Mouse (Mus musculus) limb, embryonic 10.5 days (tissue): ENCODE measurements around the gene Olfr456. TPM values are rescaled to one million over a fixed set of nuclear protein-coding genes. Genes with fewer than 3 reads are reported as not detected.
"Not testable (repeated sequence)": the region's sequence is repeated elsewhere in the genome, so short reads cannot be mapped to it uniquely, and the experiment has no call there.

Experiments used
- DNase-seq: peaks from one replicate; pipeline ENCODE4 v3.0.0-alpha.2; 2017; ENCODE audit warnings: low spot score
- H3K27ac ChIP-seq: fragments of 300-500 bp; sonication (generic); 2 replicates; pipeline ENCODE4 v1.5.1; 2016; ENCODE audit warnings: mild to moderate bottlenecking
- H3K27me3 ChIP-seq: fragments of 300-500 bp; sonication (generic); 2 replicates; pipeline ENCODE4 v1.6.1; 2016; ENCODE audit warnings: low read depth, mild to moderate bottlenecking; ENCODE audit not compliant: poor library complexity, severe bottlenecking
- H3K36me3 ChIP-seq: fragments of 300-500 bp; sonication (generic); 2 replicates; pipeline ENCODE4 v1.6.1; 2016; ENCODE audit warnings: mild to moderate bottlenecking, moderate library complexity
- H3K4me1 ChIP-seq: fragments of 300-500 bp; sonication (generic); 2 replicates; pipeline ENCODE4 v1.6.1; 2016
- H3K4me3 ChIP-seq: fragments of 300-500 bp; sonication (generic); 2 replicates; pipeline ENCODE4 v1.5.1; 2016; ENCODE audit warnings: mild to moderate bottlenecking, moderate library complexity
- H3K9me3 ChIP-seq: fragments of 300-500 bp; sonication (generic); replicated peaks from 2 replicates; pipeline ENCODE4 v1.6.1; 2016; ENCODE audit warnings: mild to moderate bottlenecking
- WGBS: fragments of 180-500 bp; shearing (Covaris S2); methylation state at CpG from one replicate; pipeline ENCODE4 v1.1.7; 2016; 5-methylcytosine and 5-hydroxymethylcytosine counted together
- polyA plus RNA-seq: library from polyadenylated mRNA; unstranded; fragments of >200 nt; fragmentation: Nextera tagmentation; extraction: Ambion mirVana; gene quantifications from 2 replicates; pipeline ENCODE4 v1.2.1, GENCODE M21; 2016

The Olfr456 gene
- 0.18 TPM in 1 of 2 replicates, not detected in the other for polyA plus RNA-seq

- H3K27me3 ChIP-seq = no peaks in the 10 kb centered on the region
- H3K36me3 ChIP-seq = no peaks in the 10 kb centered on the region
- H3K27ac ChIP-seq = no peak within 1 kb of the TSS
- H3K4me3 ChIP-seq = no peak within 1 kb of the TSS
- DNase-seq = no peak
- no peaks in the 10 kb centered on the region for H3K4me1 ChIP-seq
- WGBS = 97% methylated on average over 1 of the region's 1 CpGs
- no peaks in the 10 kb centered on the region for H3K9me3 ChIP-seq
Measured at GRCm38 (mm10) chr6:42487114-42487513, at the start of gene Olfr456. Gene Olfr456 (minus strand): TSS chr6:42487214.

- no peaks in the 10 kb centered on the region for H3K4me1 ChIP-seq
- no peaks in the 10 kb centered on the region for H3K9me3 ChIP-seq
- no peak overlapping the region for H3K27ac ChIP-seq
- no peak for DNase-seq
- WGBS = 74% methylated on average over 1 of the region's 1 CpGs
- H3K4me3 ChIP-seq = no peak overlapping the region
- H3K36me3 ChIP-seq = no peaks in the 10 kb centered on the region
- H3K27me3 ChIP-seq = no peaks in the 10 kb centered on the region
Measured at GRCm38 (mm10) chr6:42513461-42513860, 26.4 kb upstream of the Olfr456 start.

- H3K36me3 ChIP-seq = no peaks in the 10 kb centered on the region
- H3K27ac ChIP-seq = no peak overlapping the region
Measured at GRCm38 (mm10) chr6:42509311-42509710, 22.3 kb upstream of the Olfr456 start.

GRCm38 (mm10) chr6:42503478-42503877 lies 16.5 kb upstream of the Olfr456 start:
- 96% methylated on average over 2 of the region's 2 CpGs for WGBS
- DNase-seq = no peak
- no peak overlapping the region for H3K27ac ChIP-seq
- no peaks in the 10 kb centered on the region for H3K9me3 ChIP-seq
- no peaks in the 10 kb centered on the region for H3K4me1 ChIP-seq
- no peak overlapping the region for H3K4me3 ChIP-seq
- no peaks in the 10 kb centered on the region for H3K27me3 ChIP-seq
- H3K36me3 ChIP-seq = no peaks in the 10 kb centered on the region

More at GRCm38 (mm10) chr6:42509311-42509710, 22.3 kb upstream of the Olfr456 start:
- Histone ChIP-seq H3K27me3 (no peaks in the 10 kb centered on the region), H3K4me3 (no peak overlapping the region), H3K9me3 (no peaks in the 10 kb centered on the region), H3K4me1 (no peaks in the 10 kb centered on the region)
- DNase-seq = no peak

GRCm38 (mm10) chr6:42489731-42490130 lies 2.7 kb upstream of the Olfr456 start:
- Histone ChIP-seq H3K9me3 (no peaks in the 10 kb centered on the region), H3K36me3 (no peaks in the 10 kb centered on the region), H3K4me3 (no peak overlapping the region), H3K4me1 (no peaks in the 10 kb centered on the region), H3K27ac (no peak overlapping the region), H3K27me3 (no peaks in the 10 kb centered on the region)
- DNase-seq = no peak
- 75% methylated on average over 1 of the region's 1 CpGs for WGBS

- Histone ChIP-seq H3K4me1 (no peaks in the 10 kb centered on the region), H3K27me3 (no peaks in the 10 kb centered on the region), H3K36me3 (no peaks in the 10 kb centered on the region), H3K4me3 (no peak overlapping the region), H3K9me3 (no peaks in the 10 kb centered on the region), H3K27ac (no peak overlapping the region)
- DNase-seq = no peak
Measured at GRCm38 (mm10) chr6:42484633-42485032, 2.4 kb downstream of the Olfr456 start.

- H3K9me3 ChIP-seq = no peaks in the 10 kb centered on the region
- no peak within 1 kb of the TSS for H3K27ac ChIP-seq
- 76% methylated on average over 1 of the region's 1 CpGs for WGBS
Measured at GRCm38 (mm10) chr6:42476235-42476634, 10.8 kb downstream of the Olfr456 start, which contains the start of gene Olfr457. Gene Olfr457 (minus strand): TSS chr6:42476335.

GRCm38 (mm10) chr6:42471298-42471697 lies 15.7 kb downstream of the Olfr456 start:
- DNase-seq, H3K9me3 ChIP-seq: not testable (repeated sequence)

More at GRCm38 (mm10) chr6:42476235-42476634, 10.8 kb downstream of the Olfr456 start, which contains the start of gene Olfr457:
- no peaks in the 10 kb centered on the region for H3K4me1 ChIP-seq
- no peaks in the 10 kb centered on the region for H3K27me3 ChIP-seq
- H3K36me3 ChIP-seq = no peaks in the 10 kb centered on the region
- no peak within 1 kb of the TSS for H3K4me3 ChIP-seq
- DNase-seq = no peak

GRCm38 (mm10) chr6:42470542-42470941 lies 16.5 kb downstream of the Olfr456 start:
- Histone ChIP-seq H3K27ac (no peak overlapping the region), H3K4me1 (no peaks in the 10 kb centered on the region), H3K36me3 (no peaks in the 10 kb centered on the region), H3K9me3 (no peaks in the 10 kb centered on the region), H3K4me3 (no peak overlapping the region), H3K27me3 (no peaks in the 10 kb centered on the region)
- 92% methylated on average over 4 of the region's 4 CpGs for WGBS
- DNase-seq = no peak

More at GRCm38 (mm10) chr6:42471298-42471697, 15.7 kb downstream of the Olfr456 start:
- 96% methylated on average over 4 of the region's 4 CpGs for WGBS
- H3K27me3 ChIP-seq, H3K4me3 ChIP-seq, H3K4me1 ChIP-seq, H3K36me3 ChIP-seq, H3K27ac ChIP-seq: not testable (repeated sequence)

- H3K36me3 ChIP-seq = no peaks in the 10 kb centered on the region
- H3K27ac ChIP-seq = no peak within 1 kb of the TSS
- DNase-seq = no peak
- no peaks in the 10 kb centered on the region; the same call in 1 of the 2 replicates for H3K9me3 ChIP-seq
- no peaks in the 10 kb centered on the region for H3K27me3 ChIP-seq
- H3K4me1 ChIP-seq = no peaks in the 10 kb centered on the region
- H3K4me3 ChIP-seq = no peak within 1 kb of the TSS
- WGBS = 88% methylated on average over 1 of the region's 1 CpGs
Measured at GRCm38 (mm10) chr6:42465096-42465495, 21.9 kb downstream of the Olfr456 start, which contains the start of gene Olfr458. Gene Olfr458 (minus strand): TSS chr6:42465196.

- H3K36me3 ChIP-seq = no peaks in the 10 kb centered on the region
Measured at GRCm38 (mm10) chr6:42447381-42447780, 39.6 kb downstream of the Olfr456 start.

GRCm38 (mm10) chr6:42444491-42444890 lies 42.5 kb downstream of the Olfr456 start:
- WGBS = 89% methylated on average over 2 of the region's 2 CpGs
- Histone ChIP-seq H3K4me1 (no peaks in the 10 kb centered on the region), H3K4me3 (no peak overlapping the region), H3K27me3 (no peaks in the 10 kb centered on the region), H3K9me3 (no peaks in the 10 kb centered on the region), H3K27ac (no peak overlapping the region), H3K36me3 (no peaks in the 10 kb centered on the region)
- DNase-seq = no peak

More at GRCm38 (mm10) chr6:42447381-42447780, 39.6 kb downstream of the Olfr456 start:
- no peak overlapping the region for H3K4me3 ChIP-seq
- H3K27ac ChIP-seq = no peak overlapping the region
- 88% methylated on average over 2 of the region's 2 CpGs for WGBS
- no peaks in the 10 kb centered on the region for H3K4me1 ChIP-seq
- H3K9me3 ChIP-seq = no peaks in the 10 kb centered on the region
- DNase-seq = no peak
- no peaks in the 10 kb centered on the region for H3K27me3 ChIP-seq

GRCm38 (mm10) chr6:42441395-42441794 lies 45.6 kb downstream of the Olfr456 start:
- no peak for DNase-seq
- WGBS = 81% methylated on average over 2 of the region's 2 CpGs
- H3K4me1 ChIP-seq = no peaks in the 10 kb centered on the region

More at GRCm38 (mm10) chr6:42441395-42441794, 45.6 kb downstream of the Olfr456 start:
- Histone ChIP-seq H3K9me3 (no peaks in the 10 kb centered on the region), H3K36me3 (no peaks in the 10 kb centered on the region), H3K4me3 (no peak overlapping the region), H3K27me3 (no peaks in the 10 kb centered on the region), H3K27ac (no peak overlapping the region)
